Mouse (Mus musculus): ENCODE data around the gene Cct5. TPM values are rescaled to one million over a fixed set of nuclear protein-coding genes. Genes with fewer than 3 reads are reported as not detected.

Cct5 gene
- total RNA-seq, 2 experiments from 2014 or later = 506 to 625 TPM

Other genes starting within 250 kb of the Cct5 start
- gene Ankrd33b, start 234.1 kb downstream of the Cct5 start, total RNA-seq (2014; fragmentation: Nextera tagmentation) = 1.6 TPM in 1 of 2 replicates, not detected in the other
- gene Ankrd33b, start 234.1 kb downstream of the Cct5 start, total RNA-seq (2017) = not detected in 2 replicates
- gene Ropn1l, start 148.1 kb downstream of the Cct5 start, total RNA-seq (2014; fragmentation: Nextera tagmentation) = not detected in 2 replicates
- not detected in 2 replicates for gene Ropn1l, start 148.1 kb downstream of the Cct5 start, total RNA-seq (2017)
- gene March6, start 70.8 kb downstream of the Cct5 start, total RNA-seq (2014; fragmentation: Nextera tagmentation) = 57.2 and 60.8 TPM in 2 replicates
- 53.1 and 62.4 TPM in 2 replicates for gene March6, start 70.8 kb downstream of the Cct5 start, total RNA-seq (2017)
- gene Cmbl, start 36.4 kb downstream of the Cct5 start, total RNA-seq (2014; fragmentation: Nextera tagmentation) = not detected in 2 replicates
- gene Cmbl, start 36.4 kb downstream of the Cct5 start, total RNA-seq (2017) = not detected in 2 replicates
- 15.0 and 22.3 TPM in 2 replicates for gene Fam173b, start within 50 bp of the Cct5 start, total RNA-seq (2014; fragmentation: Nextera tagmentation)
- gene Fam173b, start within 50 bp of the Cct5 start, total RNA-seq (2017) = 5.7 and 11.0 TPM in 2 replicates